Mouse (Mus musculus) ES-E14 (cell line): ENCODE data around the gene Prss16. TPM values are rescaled to one million over a fixed set of nuclear protein-coding genes. Genes with fewer than 3 reads are reported as not detected.
A peak's percentile ranks its signal among the peaks of the same experiment; 100 is the strongest.

Experiments used
- DNase-seq: peaks from one replicate; pipeline ENCODE4 v3.0.0-alpha.2; 2013; ENCODE audit warnings: low read depth, low spot score
- H3K27ac ChIP-seq: 2 replicates; pipeline ENCODE4 v1.5.1; 2012; ENCODE audit warnings: low read depth, mild to moderate bottlenecking, low read length, moderate library complexity, mixed read lengths; ENCODE audit not compliant: poor library complexity, insufficient read depth, severe bottlenecking
- H3K36me3 ChIP-seq: 2 replicates; pipeline ENCODE4 v1.6.1; 2012; ENCODE audit warnings: mild to moderate bottlenecking, low read length, moderate library complexity, mixed read lengths; ENCODE audit not compliant: control insufficient read depth, poor library complexity, insufficient read depth, severe bottlenecking
- H3K4me1 ChIP-seq, 2 experiments: fragments of 150-350 bp in 1 of 2; sonication (generic) in 1 of 2; 2 replicates each; pipeline ENCODE4 v1.6.1; 2012; ENCODE audit warnings: low read length in 2 of 2, mild to moderate bottlenecking in 1 of 2, mixed read lengths in 1 of 2; ENCODE audit not compliant: control insufficient read depth in 2 of 2, insufficient read depth in 2 of 2, poor library complexity in 1 of 2
- H3K4me3 ChIP-seq, 2 experiments: fragments of 150-350 bp in 1 of 2; sonication (generic) in 1 of 2; 2 replicates each; pipeline ENCODE4 v1.5.1; 2012; ENCODE audit warnings: low read length in 2 of 2, low read depth in 1 of 2, mild to moderate bottlenecking in 1 of 2, mixed read lengths in 1 of 2; ENCODE audit not compliant: insufficient read depth in 1 of 2, poor library complexity in 1 of 2, severe bottlenecking in 1 of 2
- H3K9ac ChIP-seq: 2 replicates; pipeline ENCODE4 v1.6.1; 2012; ENCODE audit warnings: low read depth, mild to moderate bottlenecking, low read length, mixed read lengths; ENCODE audit not compliant: poor library complexity, insufficient read depth, severe bottlenecking
- H3K9me3 ChIP-seq: fragments of 150-350 bp; sonication (generic); 2 replicates; pipeline ENCODE4 v1.6.1; 2012; ENCODE audit warnings: low read depth, mild to moderate bottlenecking, low read length; ENCODE audit not compliant: control insufficient read depth, insufficient read depth
- CHD2 ChIP-seq: IDR thresholded peaks from 2 replicates; pipeline ENCODE4 v1.6.1; 2014; ENCODE audit warnings: mild to moderate bottlenecking, low read depth, low read length, inconsistent platforms
- HCFC1 ChIP-seq: IDR thresholded peaks from 2 replicates; pipeline ENCODE4 v1.6.1; 2012; ENCODE audit warnings: low read length, inconsistent platforms, borderline replicate concordance; ENCODE audit not compliant: insufficient read depth
- MAFK ChIP-seq: IDR thresholded peaks from 2 replicates; pipeline ENCODE4 v1.6.1; 2014; ENCODE audit warnings: mild to moderate bottlenecking, low read depth, low read length, inconsistent platforms; ENCODE audit not compliant: insufficient read depth
- ZC3H11A ChIP-seq: IDR thresholded peaks from 2 replicates; pipeline ENCODE4 v1.6.1; 2012; ENCODE audit warnings: low read depth, mild to moderate bottlenecking, inconsistent platforms, low read length, borderline replicate concordance
- ZNF384 ChIP-seq: IDR thresholded peaks from 2 replicates; pipeline ENCODE4 v1.6.1; 2012; ENCODE audit warnings: low read depth, low read length, inconsistent platforms
- in situ Hi-C, 2 experiments: fragments of 600-800 bp; cut with MboI; formaldehyde crosslinking; loops; one replicate each; pipeline ENCODE4 v1.15.1; 2025; ENCODE audit warnings: low sequenced_read_pairs in 2 of 2, inconsistent platforms in 1 of 2; ENCODE audit not compliant: unreplicated experiment in 2 of 2
- total RNA-seq: library from RNA; depleted of rRNA; stranded (reverse); fragments of 300-350 nt; gene quantifications from 2 replicates; pipeline ENCODE4 v1.2.3, GENCODE M21; 2012; rRNA removed

Prss16 gene
- total RNA-seq, 1 experiment: 2.6 TPM

GRCm38 (mm10) chr13:21969269-21969668 lies 40.3 kb downstream of the Prss16 start:
- Histone ChIP-seq H3K36me3 (no peaks in the 10 kb centered on the region), H3K27ac (no peak overlapping the region; the same call in 1 of the 2 replicates), H3K4me1 (peaks cover 6 to 10% of the 10 kb centered on the region in 2 experiments), H3K9ac (no peak overlapping the region), H3K4me3 (no peak overlapping the region), H3K9me3 (no peaks in the 10 kb centered on the region)
- no peak for DNase-seq
- in situ Hi-C loops: no loop called here
- no peak for TF ChIP-seq HCFC1
- no peak for TF ChIP-seq CHD2
- no peak for TF ChIP-seq ZC3H11A
- TF ChIP-seq MAFK: no peak
- peak; percentile 86 for TF ChIP-seq ZNF384

Other genes with a start within 250 kb of the Prss16 start
- 619 and 849 TPM in 2 replicates for gene Hist1h1b, start 229.1 kb downstream of the Prss16 start, total RNA-seq
- gene Hist1h3i, start 226.4 kb downstream of the Prss16 start, total RNA-seq: 874 and 1,089 TPM in 2 replicates
- 657 and 889 TPM in 2 replicates for gene Hist1h2an, start 222.5 kb downstream of the Prss16 start, total RNA-seq
- 634 and 879 TPM in 2 replicates for gene Hist1h2bp, start 222.3 kb downstream of the Prss16 start, total RNA-seq
- 1,775 and 2,433 TPM in 2 replicates for gene Hist1h2bq, start 199.5 kb downstream of the Prss16 start, total RNA-seq
- gene Hist1h2ao, start 199.3 kb downstream of the Prss16 start, total RNA-seq: 669 TPM in 1 of 2 replicates, not detected in the other
- 9.8 and 22.8 TPM in 2 replicates for gene Hist1h4m, start 198.0 kb downstream of the Prss16 start, total RNA-seq
- 2,365 and 3,405 TPM in 2 replicates for gene Hist1h4n, start 177.5 kb downstream of the Prss16 start, total RNA-seq
- 3,404 and 3,578 TPM in 2 replicates for gene Hist1h2ap, start 176.2 kb downstream of the Prss16 start, total RNA-seq
- gene Hist1h2br, start 176.0 kb downstream of the Prss16 start, total RNA-seq: 1,712 and 2,111 TPM in 2 replicates
- 5.4 and 6.2 TPM in 2 replicates for gene Zfp184, start 64.6 kb downstream of the Prss16 start, total RNA-seq
- gene Pom121l2, start 28.5 kb downstream of the Prss16 start, total RNA-seq: 0.26 and 0.31 TPM in 2 replicates
- gene Hist1h2ah, start 25.8 kb upstream of the Prss16 start, total RNA-seq: 1,543 and 2,450 TPM in 2 replicates
- gene Hist1h2bk, start 26.1 kb upstream of the Prss16 start, total RNA-seq: 1,340 and 1,966 TPM in 2 replicates
- gene Hist1h4i, start 31.6 kb upstream of the Prss16 start, total RNA-seq: 814 and 830 TPM in 2 replicates
- 786 and 868 TPM in 2 replicates for gene Hist1h2ag, start 33.2 kb upstream of the Prss16 start, total RNA-seq
- 1,371 and 1,735 TPM in 2 replicates for gene Hist1h2bj, start 33.5 kb upstream of the Prss16 start, total RNA-seq
- not detected in 2 replicates for gene Vmn1r188, start 74.7 kb upstream of the Prss16 start, total RNA-seq
- not detected in 2 replicates for gene Vmn1r189, start 96.1 kb upstream of the Prss16 start, total RNA-seq
- gene Vmn1r191, start 174.2 kb upstream of the Prss16 start, total RNA-seq: not detected in 2 replicates
- gene Vmn1r192, start 181.4 kb upstream of the Prss16 start, total RNA-seq: not detected in 2 replicates
- gene Vmn1r193, start 213.4 kb upstream of the Prss16 start, total RNA-seq: not detected in 2 replicates
- gene Vmn1r194, start 234.5 kb upstream of the Prss16 start, total RNA-seq: not detected in 2 replicates